ENCODE assay signal across 9 mouse cellular contexts in the genomic region with DNA sequence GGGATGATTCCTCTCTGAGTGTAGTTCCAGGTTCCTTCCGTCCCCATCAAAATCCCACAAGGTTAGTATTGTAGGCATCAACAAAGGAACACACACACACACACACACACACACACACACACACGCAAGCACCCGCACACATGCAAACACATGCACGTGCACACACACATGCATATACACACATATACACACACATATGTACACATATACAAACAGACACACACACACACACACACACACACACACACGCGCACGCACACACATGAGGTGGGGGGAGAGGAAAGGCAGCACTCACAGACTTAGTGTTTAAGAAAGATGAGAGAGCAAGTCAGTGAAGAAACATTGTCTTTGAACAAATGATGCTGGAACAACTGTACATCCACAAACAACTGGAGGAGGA. TPM values are rescaled to one million over a fixed set of nuclear protein-coding genes. Genes with fewer than 3 reads are reported as not detected.
DNase-seq lines count a peak whose midpoint lies in the region; ATAC-seq and TF ChIP-seq lines count a peak whose summit lies in the region.
"Had no signal": no experiment of that assay in that cellular context is flagged by ENCODE, and none has a peak within 500 bp of the region (broad histone marks: within the 10 kb centered on the region; RNA-seq: fewer than 3 reads in every experiment).

No protein-coding gene starts in this region.

- peak overlapping the region; percentile 55; the same call in 1 of the 2 replicates for H3K9ac ChIP-seq in limb, embryonic 14.5 days (ENCODE audit: low read depth, low read length, severe bottlenecking)
- H3K9ac ChIP-seq in stomach, embryonic 15.5 days = no peak overlapping the region
- no peak overlapping the region for H3K9ac ChIP-seq in liver, postnatal 0 days (replicated peaks)

- WGBS in limb, embryonic 14.5 days = 88% methylated on average over 7 of the region's 7 CpGs
- 79% methylated on average over 7 of the region's 7 CpGs for WGBS in stomach, embryonic 15.5 days
- WGBS in liver, postnatal 0 days (ENCODE audit: insufficient replicate concordance) = 77% methylated on average over 7 of the region's 7 CpGs

- ATAC-seq in limb, embryonic 14.5 days (ENCODE audit: low FRiP score, low read depth) = no peak
- ATAC-seq in stomach, embryonic 15.5 days (ENCODE audit: insufficient read depth, low FRiP score, low read depth) = no peak
- ATAC-seq in liver, postnatal 0 days = no peak

- peak; percentile 11 for DNase-seq in embryo, embryonic 11 days
- DNase-seq in embryo, embryonic 9.5 days (ENCODE audit: extremely low spot score) = no peak
- peak; percentile 16 for DNase-seq in thymus, postnatal 14 days
- DNase-seq in thymus, postnatal 10 days (ENCODE audit: low spot score in 2 of 2) = no peak
- no peak for DNase-seq in limb, embryonic 14.5 days (ENCODE audit: low spot score)
- no peak for DNase-seq in liver, postnatal 0 days
- DNase-seq in frontal cortex, postnatal 14 days (ENCODE audit: low spot score in 2 of 2) = no peak
- DNase-seq: lung, adult 18-20 months had no signal

- peak overlapping the region; percentile 50 for H3K4me2 ChIP-seq in limb, embryonic 14.5 days (replicated peaks; ENCODE audit: low read depth, low read length, severe bottlenecking)
- peak overlapping the region; percentile 74; the same call in 1 of the 2 replicates for H3K4me2 ChIP-seq in stomach, embryonic 15.5 days
- H3K4me2 ChIP-seq in liver, postnatal 0 days (ENCODE audit: low read depth, low read length) = no peak overlapping the region

- H3K27ac ChIP-seq in limb, embryonic 14.5 days (replicated peaks; ENCODE audit: low read depth, low read length) = no peak overlapping the region
- no peak overlapping the region for H3K27ac ChIP-seq in stomach, embryonic 15.5 days
- H3K27ac ChIP-seq in liver, postnatal 0 days (ENCODE audit: low read depth) = no peak overlapping the region

- no peaks in the 10 kb centered on the region for H3K9me3 ChIP-seq in limb, embryonic 14.5 days (ENCODE audit: control insufficient read depth, low read length)
- H3K9me3 ChIP-seq in stomach, embryonic 15.5 days = no peaks in the 10 kb centered on the region
- no peaks in the 10 kb centered on the region; the same call in 1 of the 2 replicates for H3K9me3 ChIP-seq in liver, postnatal 0 days (ENCODE audit: low read length)

- TF ChIP-seq EP300 in liver, postnatal 0 days (IDR thresholded peaks at IDR 0.05; ENCODE audit: low read depth) = no peak

- no peak for TF ChIP-seq CTCF in liver, postnatal 0 days (IDR thresholded peaks at IDR 0.05; ENCODE audit: low read depth)

- TF ChIP-seq POLR2A in limb, embryonic 14.5 days (IDR thresholded peaks at IDR 0.05; ENCODE audit: borderline replicate concordance, extremely low read depth, insufficient read depth, insufficient read length) = no peak

- H3K4me3 ChIP-seq in limb, embryonic 14.5 days (replicated peaks; ENCODE audit: low read length) = no peak overlapping the region; the same call in 1 of the 2 replicates
- no peak overlapping the region for H3K4me3 ChIP-seq in stomach, embryonic 15.5 days (replicated peaks)
- no peak overlapping the region for H3K4me3 ChIP-seq in liver, postnatal 0 days (ENCODE audit: low read depth, low read length)

- no peaks in the 10 kb centered on the region for H3K27me3 ChIP-seq in limb, embryonic 14.5 days (ENCODE audit: control insufficient read depth, insufficient read depth, low read length)
- no peaks in the 10 kb centered on the region for H3K27me3 ChIP-seq in stomach, embryonic 15.5 days (replicated peaks)
- H3K27me3 ChIP-seq in liver, postnatal 0 days (ENCODE audit: insufficient read depth, low read length) = no peaks in the 10 kb centered on the region

- H3K4me1 ChIP-seq in limb, embryonic 14.5 days (ENCODE audit: control insufficient read depth, insufficient read depth, low read length) = no peaks in the 10 kb centered on the region
- H3K4me1 ChIP-seq in stomach, embryonic 15.5 days = no peaks in the 10 kb centered on the region; the same call in 1 of the 2 replicates
- H3K4me1 ChIP-seq in liver, postnatal 0 days (ENCODE audit: insufficient read depth) = peaks cover 4% of the 10 kb centered on the region; the same call in 1 of the 2 replicates

- no peaks in the 10 kb centered on the region for H3K36me3 ChIP-seq in limb, embryonic 14.5 days (ENCODE audit: control insufficient read depth, insufficient read depth, low read length)
- H3K36me3 ChIP-seq in stomach, embryonic 15.5 days = no peaks in the 10 kb centered on the region
- no peaks in the 10 kb centered on the region for H3K36me3 ChIP-seq in liver, postnatal 0 days (replicated peaks; ENCODE audit: insufficient read depth, low read length)

RNA-seq across cellular contexts. Expression of gene Kmt5b, which starts 23.9 kb away (rescaled TPM):
- polyA plus RNA-seq in limb, embryonic 14.5 days (2012; rRNA removed) = 36.5 TPM in 2 replicates
- 25.2 and 31.8 TPM in 2 replicates for polyA plus RNA-seq in limb, embryonic 14.5 days (2014; fragmentation: Nextera tagmentation; extraction: Ambion mirVana)
- polyA plus RNA-seq in stomach, embryonic 15.5 days (2015; fragmentation: Nextera tagmentation; extraction: Ambion mirVana) = 24.4 and 26.3 TPM in 2 replicates
- 4.7 and 6.2 TPM in 2 replicates for polyA plus RNA-seq in liver, postnatal 0 days (2015; fragmentation: Nextera tagmentation; extraction: Ambion mirVana)

RNA-seq across cellular contexts. Expression of gene 1810055G02Rik, which starts 35.3 kb away (rescaled TPM):
- polyA plus RNA-seq in limb, embryonic 14.5 days (2012; rRNA removed) = 76.0 and 94.1 TPM in 2 replicates
- 56.4 and 56.9 TPM in 2 replicates for polyA plus RNA-seq in limb, embryonic 14.5 days (2014; fragmentation: Nextera tagmentation; extraction: Ambion mirVana)
- 31.6 and 35.9 TPM in 2 replicates for polyA plus RNA-seq in stomach, embryonic 15.5 days (2015; fragmentation: Nextera tagmentation; extraction: Ambion mirVana)
- polyA plus RNA-seq in liver, postnatal 0 days (2015; fragmentation: Nextera tagmentation; extraction: Ambion mirVana) = 48.2 and 52.7 TPM in 2 replicates

RNA-seq across cellular contexts. Expression of gene Lrp5, which starts 57.0 kb away (rescaled TPM):
- polyA plus RNA-seq in limb, embryonic 14.5 days (2012; rRNA removed) = 36.3 and 48.4 TPM in 2 replicates
- 9.5 and 9.8 TPM in 2 replicates for polyA plus RNA-seq in limb, embryonic 14.5 days (2014; fragmentation: Nextera tagmentation; extraction: Ambion mirVana)
- 5.3 and 6.2 TPM in 2 replicates for polyA plus RNA-seq in stomach, embryonic 15.5 days (2015; fragmentation: Nextera tagmentation; extraction: Ambion mirVana)
- 2.7 and 3.6 TPM in 2 replicates for polyA plus RNA-seq in liver, postnatal 0 days (2015; fragmentation: Nextera tagmentation; extraction: Ambion mirVana)

Comparison
In these comparisons a context has a peak if more than half of its experiments do, and no peak if none do; other contexts are left out.
1. DNase-seq: peak in embryo, embryonic 11 days (single experiment) and thymus, postnatal 14 days (single experiment); none in embryo, embryonic 9.5 days (single experiment), thymus, postnatal 10 days (0 of 2), limb, embryonic 14.5 days (single experiment), liver, postnatal 0 days (single experiment) and frontal cortex, postnatal 14 days (0 of 2).